ENCODE assay signal across 19 mouse cellular contexts in the genomic region with DNA sequence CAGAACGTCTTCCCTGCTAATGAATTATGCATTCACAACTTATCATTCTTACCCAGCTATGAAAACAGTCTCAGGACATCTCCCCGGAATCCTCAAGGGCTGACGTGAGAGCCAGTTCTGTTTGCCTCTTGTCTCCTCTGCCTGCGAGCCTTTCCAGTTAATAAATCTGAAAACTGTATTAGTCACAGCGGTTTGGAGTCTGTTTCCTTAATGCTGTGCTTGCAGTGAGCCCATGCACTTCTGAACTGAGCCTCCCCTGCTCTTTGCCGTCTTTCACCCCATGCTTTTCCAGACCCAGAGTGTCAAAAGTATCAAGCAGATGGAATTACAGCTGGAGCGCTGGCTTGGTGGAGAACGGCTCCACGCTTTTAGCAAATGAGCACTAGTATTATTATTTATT. TPM values are rescaled to one million over a fixed set of nuclear protein-coding genes. Genes with fewer than 3 reads are reported as not detected.
DNase-seq lines count a peak whose midpoint lies in the region; ATAC-seq and TF ChIP-seq lines count a peak whose summit lies in the region.
"Had no signal": no experiment of that assay in that cellular context is flagged by ENCODE, and none has a peak within 500 bp of the region (broad histone marks: within the 10 kb centered on the region; RNA-seq: fewer than 3 reads in every experiment).

No protein-coding gene starts in this region.

- no peak for TF ChIP-seq CTCF in forebrain, postnatal 0 days (IDR thresholded peaks at IDR 0.05; ENCODE audit: low read depth)
- no peak for TF ChIP-seq CTCF in lung, embryonic 14.5 days (IDR thresholded peaks at IDR 0.05; ENCODE audit: low read depth)
- TF ChIP-seq CTCF in lung, adult 2 months (IDR thresholded peaks at IDR 0.05; ENCODE audit: insufficient read depth, low read length) = no peak
- no peak for TF ChIP-seq CTCF in midbrain, postnatal 0 days (IDR thresholded peaks at IDR 0.05)

- 38% methylated on average over 9 of the region's 9 CpGs for WGBS in forebrain, postnatal 0 days
- WGBS in forebrain, embryonic 12.5 days = 66% methylated on average over 9 of the region's 9 CpGs
- 29% methylated on average over 9 of the region's 9 CpGs for WGBS in lung, embryonic 14.5 days
- WGBS in lung, adult 2 months = 52% methylated on average over 9 of the region's 9 CpGs
- WGBS in hindbrain, embryonic 15.5 days = 29% methylated on average over 9 of the region's 9 CpGs
- 26% methylated on average over 9 of the region's 9 CpGs for WGBS in midbrain, postnatal 0 days

- H3K4me3 ChIP-seq in forebrain, postnatal 0 days (ENCODE audit: low read depth, low read length) = no peak overlapping the region
- no peak overlapping the region for H3K4me3 ChIP-seq in forebrain, embryonic 12.5 days (replicated peaks)
- H3K4me3 ChIP-seq in lung, embryonic 14.5 days (ENCODE audit: low read depth, low read length) = no peak overlapping the region
- H3K4me3 ChIP-seq in lung, adult 2 months (replicated peaks; ENCODE audit: extremely low read depth, low read depth, low read length) = no peak overlapping the region
- H3K4me3 ChIP-seq in hindbrain, embryonic 15.5 days = no peak overlapping the region
- no peak overlapping the region for H3K4me3 ChIP-seq in midbrain, postnatal 0 days (ENCODE audit: low read depth, low read length)
- H3K4me3 ChIP-seq: liver, embryonic 12.5 days; neural tube, embryonic 12.5 days had no signal

- no peaks in the 10 kb centered on the region for H3K27me3 ChIP-seq in forebrain, postnatal 0 days (ENCODE audit: insufficient read depth, low read length)
- H3K27me3 ChIP-seq in forebrain, embryonic 12.5 days = no peaks in the 10 kb centered on the region
- H3K27me3 ChIP-seq in lung, embryonic 14.5 days (ENCODE audit: insufficient read depth, low read length) = no peaks in the 10 kb centered on the region
- no peaks in the 10 kb centered on the region for H3K27me3 ChIP-seq in hindbrain, embryonic 15.5 days
- no peaks in the 10 kb centered on the region for H3K27me3 ChIP-seq in midbrain, postnatal 0 days (ENCODE audit: insufficient read depth, low read length)
- H3K27me3 ChIP-seq: liver, embryonic 12.5 days; neural tube, embryonic 12.5 days had no signal

- no peak overlapping the region for H3K27ac ChIP-seq in forebrain, postnatal 0 days (ENCODE audit: low read depth, low read length)
- no peak overlapping the region for H3K27ac ChIP-seq in forebrain, embryonic 12.5 days
- H3K27ac ChIP-seq in lung, embryonic 14.5 days (ENCODE audit: low read depth) = no peak overlapping the region
- H3K27ac ChIP-seq in hindbrain, embryonic 15.5 days (replicated peaks) = no peak overlapping the region
- no peak overlapping the region for H3K27ac ChIP-seq in midbrain, postnatal 0 days (ENCODE audit: low read depth, low read length)
- H3K27ac ChIP-seq: liver, embryonic 12.5 days; neural tube, embryonic 12.5 days had no signal

- no peak for ATAC-seq in forebrain, postnatal 0 days
- no peak for ATAC-seq in forebrain, embryonic 12.5 days (ENCODE audit: low FRiP score)
- no peak for ATAC-seq in lung, embryonic 14.5 days (ENCODE audit: insufficient read depth)
- no peak for ATAC-seq in hindbrain, embryonic 15.5 days (ENCODE audit: low FRiP score, low read depth)
- ATAC-seq in midbrain, postnatal 0 days (ENCODE audit: low FRiP score) = no peak
- ATAC-seq: liver, embryonic 12.5 days; lung, postnatal 0 days had no signal

- H3K9me3 ChIP-seq in forebrain, postnatal 0 days (ENCODE audit: low read length) = no peaks in the 10 kb centered on the region
- H3K9me3 ChIP-seq in forebrain, embryonic 12.5 days = no peaks in the 10 kb centered on the region
- no peaks in the 10 kb centered on the region for H3K9me3 ChIP-seq in lung, embryonic 14.5 days (ENCODE audit: low read depth, low read length)
- no peaks in the 10 kb centered on the region for H3K9me3 ChIP-seq in hindbrain, embryonic 15.5 days
- no peaks in the 10 kb centered on the region for H3K9me3 ChIP-seq in midbrain, postnatal 0 days (ENCODE audit: low read length)
- H3K9me3 ChIP-seq: liver, embryonic 12.5 days; neural tube, embryonic 12.5 days had no signal

- peak; percentile 14 for DNase-seq in forebrain, postnatal 0 days
- DNase-seq in lung, embryonic 14.5 days = peak; percentile 40
- DNase-seq in lung, adult 2 months = no peak
- no peak for DNase-seq in midbrain, postnatal 0 days (ENCODE audit: low spot score)
- DNase-seq in urinary bladder, postnatal 10 days (ENCODE audit: low spot score) = no peak
- DNase-seq in adipocyte (ENCODE audit: low spot score) = no peak
- DNase-seq: adrenal gland, adult 8-10 months; cerebellum, adult 2 months; kidney, adult 8-10 months; thymus, adult 18-20 months had no signal

- H3K36me3 ChIP-seq in forebrain, postnatal 0 days (ENCODE audit: insufficient read depth) = no peaks in the 10 kb centered on the region
- H3K36me3 ChIP-seq in forebrain, embryonic 12.5 days (replicated peaks) = no peaks in the 10 kb centered on the region
- H3K36me3 ChIP-seq in lung, embryonic 14.5 days (ENCODE audit: insufficient read depth) = no peaks in the 10 kb centered on the region
- H3K36me3 ChIP-seq in hindbrain, embryonic 15.5 days = no peaks in the 10 kb centered on the region
- no peaks in the 10 kb centered on the region for H3K36me3 ChIP-seq in midbrain, postnatal 0 days (ENCODE audit: insufficient read depth, low read length)
- H3K36me3 ChIP-seq: liver, embryonic 12.5 days; neural tube, embryonic 12.5 days had no signal

- no peaks in the 10 kb centered on the region for H3K4me1 ChIP-seq in forebrain, postnatal 0 days (ENCODE audit: insufficient read depth)
- no peaks in the 10 kb centered on the region for H3K4me1 ChIP-seq in forebrain, embryonic 12.5 days
- H3K4me1 ChIP-seq in lung, embryonic 14.5 days (ENCODE audit: insufficient read depth) = no peaks in the 10 kb centered on the region
- no peaks in the 10 kb centered on the region for H3K4me1 ChIP-seq in lung, adult 2 months (ENCODE audit: control insufficient read depth, insufficient read depth, low read length)
- peaks cover 3% of the 10 kb centered on the region; the same call in 1 of the 2 replicates for H3K4me1 ChIP-seq in hindbrain, embryonic 15.5 days (replicated peaks)
- no peaks in the 10 kb centered on the region for H3K4me1 ChIP-seq in midbrain, postnatal 0 days (ENCODE audit: insufficient read depth, low read length)
- H3K4me1 ChIP-seq: liver, embryonic 12.5 days; neural tube, embryonic 12.5 days had no signal

- no peak for TF ChIP-seq POLR2A in lung, adult 2 months (IDR thresholded peaks at IDR 0.05; ENCODE audit: borderline replicate concordance, extremely low read depth, low read depth, low read length)

- no peak overlapping the region for H3K9ac ChIP-seq in forebrain, postnatal 0 days
- no peak overlapping the region for H3K9ac ChIP-seq in forebrain, embryonic 12.5 days
- H3K9ac ChIP-seq in lung, embryonic 14.5 days = no peak overlapping the region
- H3K9ac ChIP-seq in hindbrain, embryonic 15.5 days = no peak overlapping the region
- H3K9ac ChIP-seq in midbrain, postnatal 0 days (replicated peaks; ENCODE audit: low read length, poor library complexity, severe bottlenecking) = no peak overlapping the region
- H3K9ac ChIP-seq: liver, embryonic 12.5 days; neural tube, embryonic 12.5 days had no signal

- H3K4me2 ChIP-seq in forebrain, postnatal 0 days (ENCODE audit: low read depth) = no peak overlapping the region
- no peak overlapping the region for H3K4me2 ChIP-seq in forebrain, embryonic 12.5 days
- no peak overlapping the region for H3K4me2 ChIP-seq in lung, embryonic 14.5 days
- peak overlapping the region; percentile 3; the same call in 1 of the 2 replicates for H3K4me2 ChIP-seq in hindbrain, embryonic 15.5 days
- H3K4me2 ChIP-seq in midbrain, postnatal 0 days (ENCODE audit: low read depth, low read length, poor library complexity, severe bottlenecking) = peak overlapping the region; percentile 27
- H3K4me2 ChIP-seq: liver, embryonic 12.5 days; neural tube, embryonic 12.5 days had no signal

RNA-seq across cellular contexts. Expression of a gene that starts 22.6 kb away (rescaled TPM):
- 0.69 and 0.81 TPM in 2 replicates for total RNA-seq in forebrain, postnatal 0 days (2014; rRNA removed)
- polyA plus RNA-seq in forebrain, postnatal 0 days (2015; fragmentation: Nextera tagmentation; extraction: Ambion mirVana) = 3.4 and 5.3 TPM in 2 replicates
- 0.46 TPM in 1 of 2 replicates, not detected in the other for polyA plus RNA-seq in forebrain, embryonic 12.5 days (2016; fragmentation: Nextera tagmentation; extraction: Ambion mirVana)
- polyA plus RNA-seq in lung, embryonic 14.5 days (2014; fragmentation: Nextera tagmentation; extraction: Ambion mirVana) = 1.2 and 2.1 TPM in 2 replicates
- 1.0 and 1.7 TPM in 2 replicates for polyA plus RNA-seq in lung, adult 2 months (2012; rRNA removed)
- polyA plus RNA-seq in hindbrain, embryonic 15.5 days (2015; fragmentation: Nextera tagmentation; extraction: Ambion mirVana) = 1.6 and 2.3 TPM in 2 replicates
- total RNA-seq in midbrain, postnatal 0 days (2014; rRNA removed) = 1.5 TPM in 1 of 2 replicates, not detected in the other
- polyA plus RNA-seq in midbrain, postnatal 0 days (2015; fragmentation: Nextera tagmentation; extraction: Ambion mirVana) = 2.4 and 3.4 TPM in 2 replicates
- total RNA-seq: adrenal gland, adult 8-10 months; granulocyte monocyte progenitor cell, adult 5-6 weeks; hematopoietic stem cell, adult 5-6 weeks; megakaryocyte, adult 5-6 weeks had no signal
- polyA plus RNA-seq: liver, embryonic 12.5 days had no signal

RNA-seq across cellular contexts. Expression of a gene that starts 52.5 kb away (rescaled TPM):
- total RNA-seq in forebrain, postnatal 0 days (2014; rRNA removed) = 0.48 and 2.4 TPM in 2 replicates
- 0.39 and 0.94 TPM in 2 replicates for polyA plus RNA-seq in forebrain, postnatal 0 days (2015; fragmentation: Nextera tagmentation; extraction: Ambion mirVana)
- 0.36 and 0.56 TPM in 2 replicates for polyA plus RNA-seq in forebrain, embryonic 12.5 days (2016; fragmentation: Nextera tagmentation; extraction: Ambion mirVana)
- polyA plus RNA-seq in lung, embryonic 14.5 days (2014; fragmentation: Nextera tagmentation; extraction: Ambion mirVana) = 0.74 and 0.88 TPM in 2 replicates
- polyA plus RNA-seq in lung, adult 2 months (2012; rRNA removed) = not detected in 2 replicates
- polyA plus RNA-seq in hindbrain, embryonic 15.5 days (2015; fragmentation: Nextera tagmentation; extraction: Ambion mirVana) = 1.1 TPM in 2 replicates
- total RNA-seq in midbrain, postnatal 0 days (2014; rRNA removed) = 1.1 TPM in 2 replicates
- 0.32 and 0.88 TPM in 2 replicates for polyA plus RNA-seq in midbrain, postnatal 0 days (2015; fragmentation: Nextera tagmentation; extraction: Ambion mirVana)
- total RNA-seq: granulocyte monocyte progenitor cell, adult 5-6 weeks; hematopoietic stem cell, adult 5-6 weeks; megakaryocyte, adult 5-6 weeks had no signal
- polyA plus RNA-seq: urinary bladder, adult 2 months had no signal

Comparison
In these comparisons a context has a peak if more than half of its experiments do, and no peak if none do; other contexts are left out.
1. DNase-seq: peak in forebrain, postnatal 0 days (single experiment) and lung, embryonic 14.5 days (single experiment); none in lung, adult 2 months (single experiment), midbrain, postnatal 0 days (single experiment), urinary bladder, postnatal 10 days (single experiment) and adipocyte (single experiment).
2. H3K4me2 ChIP-seq: peak in hindbrain, embryonic 15.5 days (single experiment) and midbrain, postnatal 0 days (single experiment); none in forebrain, postnatal 0 days (single experiment), forebrain, embryonic 12.5 days (single experiment) and lung, embryonic 14.5 days (single experiment).